Mouse (Mus musculus): ENCODE results near the gene Ptprd.

DNA sequence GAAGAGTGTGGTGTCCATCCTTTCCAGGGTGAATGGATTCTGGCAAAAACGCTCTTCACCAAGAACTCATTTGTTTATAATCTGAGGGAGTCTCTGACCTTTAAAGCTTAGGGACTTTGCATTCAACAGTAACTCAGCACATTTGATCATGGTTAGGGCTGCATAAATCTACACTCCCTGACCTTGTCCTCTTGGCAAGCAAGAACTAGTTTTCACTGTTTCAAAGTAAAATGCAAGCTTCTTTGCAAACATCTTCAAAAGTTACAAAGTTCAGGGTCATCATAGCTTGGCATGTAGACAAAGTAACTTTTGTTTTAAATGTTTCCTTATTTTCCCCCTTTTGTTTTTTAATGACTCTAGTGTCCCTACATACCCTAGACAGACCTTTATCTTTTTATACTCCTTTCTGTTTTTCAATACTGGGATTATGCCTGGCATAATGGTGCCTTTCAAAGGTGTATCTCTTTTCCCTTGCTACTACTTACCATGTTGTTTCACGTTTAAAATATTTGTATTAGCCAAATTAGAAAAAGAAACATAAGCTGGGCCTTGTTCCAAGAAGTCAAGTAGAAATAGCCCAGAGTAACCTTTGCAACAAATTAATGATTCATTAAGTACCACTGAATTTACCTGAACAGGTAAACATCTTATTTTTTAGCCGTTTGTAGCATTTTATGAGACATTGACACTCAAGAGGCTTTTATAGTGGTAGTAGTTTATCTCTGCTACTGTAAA is 1743.2 kb downstream of the Ptprd start:
- no peak for TF ChIP-seq CTCF (conservative IDR thresholded peaks at IDR 0.05; ENCODE audit: low read length)
- TF ChIP-seq NANOG (IDR thresholded peaks at IDR 0.05; ENCODE audit: borderline replicate concordance, low read length), result no peak
- no peak for TF ChIP-seq POU5F1 (IDR thresholded peaks at IDR 0.05; ENCODE audit: borderline replicate concordance, low read length)
